Mouse (Mus musculus) common myeloid progenitor, adult 5-6 weeks (primary cell): ENCODE data around the gene Id1. TPM values are rescaled to one million over a fixed set of nuclear protein-coding genes. Genes with fewer than 3 reads are reported as not detected.

Experiments
- ATAC-seq: replicated peaks from 2 replicates; pipeline ENCODE4 v1.8.0; 2016; ENCODE audit warnings: low read depth, mild to moderate bottlenecking, moderate TSS enrichment, inconsistent platforms; ENCODE audit not compliant: poor library complexity, severe bottlenecking
- total RNA-seq: library from RNA; stranded (forward); fragments of 200-1000, 187-1606 nt; gene quantifications from 2 replicates; pipeline ENCODE4 v1.2.3, GENCODE M21; 2017

The Id1 gene
- total RNA-seq, 1 experiment from 2014 or later = 2.8 TPM

- ATAC-seq = peak; percentile 73
Observed at GRCm38 (mm10) chr2:152741153-152742041, 5.3 kb downstream of the Id1 start.

GRCm38 (mm10) chr2:152742435-152742834 lies 6.4 kb downstream of the Id1 start:
- ATAC-seq = peak; percentile 27

DNA sequence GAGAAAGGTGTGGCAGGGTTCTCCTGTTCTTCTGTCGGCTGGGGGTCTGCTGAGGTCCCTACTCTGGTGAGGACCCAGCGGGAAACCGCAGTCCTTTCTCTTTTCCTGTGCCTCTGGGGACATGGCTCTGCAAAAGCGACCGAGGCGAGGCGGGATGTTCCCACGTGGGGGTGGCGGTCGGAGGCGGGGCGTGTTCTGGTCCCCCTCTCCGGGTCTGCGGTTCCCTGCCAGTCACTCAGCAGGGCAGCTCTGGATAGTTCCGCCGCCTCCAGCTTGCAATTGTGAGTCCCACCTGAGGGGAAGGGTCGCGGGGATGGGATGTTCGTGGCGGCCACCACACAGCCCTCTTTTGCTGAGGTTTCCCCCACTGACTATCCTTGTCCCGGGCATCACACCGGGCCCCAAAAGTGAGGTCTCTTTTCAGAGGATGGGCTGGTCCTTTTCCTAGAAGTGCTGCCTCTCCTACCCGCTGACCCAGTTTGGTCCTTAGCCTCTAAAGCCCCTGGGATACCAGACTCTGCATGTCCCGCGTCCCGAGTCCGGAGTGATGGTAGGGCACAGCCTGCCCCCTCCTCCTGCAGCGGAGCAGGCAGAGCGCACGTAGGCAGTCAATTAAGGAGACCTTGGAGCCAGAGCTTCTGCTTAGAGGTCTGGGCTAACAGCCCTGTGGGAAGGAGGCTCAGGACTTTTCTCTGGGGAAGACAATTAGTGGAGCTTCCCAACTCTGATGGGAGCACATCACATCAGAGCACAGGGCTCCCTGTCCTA lies 18.1 kb downstream of the Id1 start, which contains the start of gene Cox4i2:
Gene Cox4i2 (plus strand): TSS at position 230 of the 768 bp plus-strand sequence.
- peak; percentile 86 for ATAC-seq

DNA sequence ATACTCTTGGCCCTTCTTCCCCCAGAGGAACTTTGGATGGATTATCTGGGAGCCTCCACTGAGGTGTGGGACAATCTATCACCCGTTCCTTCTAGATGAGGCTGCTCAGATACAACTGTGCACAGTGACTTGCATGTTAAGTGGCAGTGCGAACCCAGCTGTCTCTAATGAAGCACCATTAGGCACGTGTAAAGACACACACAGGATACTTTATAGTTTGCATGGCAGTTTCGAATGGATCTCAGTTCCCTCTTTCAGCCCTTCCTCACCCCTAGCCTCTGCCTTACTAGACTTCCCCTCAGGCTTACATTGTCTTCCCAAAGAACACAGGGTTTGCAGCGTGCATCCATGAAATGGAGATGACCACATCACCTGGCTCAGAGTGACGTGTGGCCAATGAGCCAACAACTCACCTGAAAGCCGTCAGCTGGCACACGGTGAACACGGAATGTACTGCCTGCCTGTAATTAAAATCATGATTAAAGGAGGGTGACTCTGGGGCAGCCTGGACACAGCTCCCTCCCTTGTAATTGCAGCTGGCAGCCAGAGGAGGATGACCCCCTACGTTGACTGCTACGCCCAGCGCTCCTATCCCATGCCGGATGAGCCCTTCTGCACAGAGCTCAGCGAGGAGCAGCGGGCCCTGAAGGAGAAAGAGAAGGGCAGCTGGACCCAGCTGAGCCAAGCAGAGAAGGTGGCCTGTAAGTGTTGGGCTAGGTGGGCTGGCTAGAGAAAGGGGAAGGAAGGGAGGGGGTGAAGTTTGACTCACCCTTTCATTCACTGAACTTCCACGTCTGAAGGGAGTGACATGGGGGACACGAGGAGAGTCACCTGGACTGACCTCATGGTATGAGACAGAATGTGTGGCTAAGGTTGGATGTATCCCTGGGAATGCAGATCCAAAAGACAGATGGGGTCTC lies 20.7 kb downstream of the Id1 start:
- ATAC-seq = peak; percentile 42

DNA sequence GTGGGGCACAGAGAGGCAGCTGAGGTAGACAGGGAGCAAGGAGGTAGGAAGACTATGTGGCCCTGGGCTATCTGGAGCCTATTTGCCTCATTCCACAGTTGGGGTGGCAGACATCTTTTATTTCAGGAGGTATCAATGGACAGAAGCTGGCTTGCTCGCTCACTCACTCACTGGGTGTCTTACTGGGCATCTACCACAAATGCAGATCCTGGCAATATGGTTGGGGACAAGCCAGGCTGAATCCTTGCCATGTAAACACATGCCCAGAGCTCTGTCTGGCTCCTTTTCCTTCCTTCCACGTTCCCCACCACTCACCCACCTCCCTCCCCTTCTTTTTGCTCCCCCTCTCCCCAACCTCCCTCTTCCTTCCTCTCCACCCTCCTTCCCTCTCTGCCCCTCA lies 21.4 kb downstream of the Id1 start:
- no peak for ATAC-seq

DNA sequence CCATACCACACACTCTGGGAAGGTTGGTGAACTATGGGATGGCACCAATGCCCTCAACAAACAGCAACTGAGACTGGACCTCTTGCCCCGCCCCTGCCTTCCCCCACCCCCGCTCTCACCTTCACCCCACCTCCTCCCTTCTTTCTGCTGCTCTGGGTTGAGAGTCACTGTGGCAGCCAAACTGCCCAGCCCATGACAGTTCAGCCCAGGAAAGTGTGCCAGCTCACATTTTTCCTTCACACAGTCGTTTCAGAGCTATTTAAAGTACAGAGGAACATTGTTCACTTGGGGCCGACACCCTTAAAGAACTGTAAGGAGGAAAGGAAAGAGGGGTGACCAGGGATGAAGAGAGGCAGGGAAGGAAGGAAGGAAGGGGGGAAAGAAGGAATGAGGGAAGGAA lies 22.3 kb downstream of the Id1 start:
- ATAC-seq = no peak

- ATAC-seq = no peak
Observed at GRCm38 (mm10) chr2:152763310-152763709, 27.3 kb downstream of the Id1 start.

DNA sequence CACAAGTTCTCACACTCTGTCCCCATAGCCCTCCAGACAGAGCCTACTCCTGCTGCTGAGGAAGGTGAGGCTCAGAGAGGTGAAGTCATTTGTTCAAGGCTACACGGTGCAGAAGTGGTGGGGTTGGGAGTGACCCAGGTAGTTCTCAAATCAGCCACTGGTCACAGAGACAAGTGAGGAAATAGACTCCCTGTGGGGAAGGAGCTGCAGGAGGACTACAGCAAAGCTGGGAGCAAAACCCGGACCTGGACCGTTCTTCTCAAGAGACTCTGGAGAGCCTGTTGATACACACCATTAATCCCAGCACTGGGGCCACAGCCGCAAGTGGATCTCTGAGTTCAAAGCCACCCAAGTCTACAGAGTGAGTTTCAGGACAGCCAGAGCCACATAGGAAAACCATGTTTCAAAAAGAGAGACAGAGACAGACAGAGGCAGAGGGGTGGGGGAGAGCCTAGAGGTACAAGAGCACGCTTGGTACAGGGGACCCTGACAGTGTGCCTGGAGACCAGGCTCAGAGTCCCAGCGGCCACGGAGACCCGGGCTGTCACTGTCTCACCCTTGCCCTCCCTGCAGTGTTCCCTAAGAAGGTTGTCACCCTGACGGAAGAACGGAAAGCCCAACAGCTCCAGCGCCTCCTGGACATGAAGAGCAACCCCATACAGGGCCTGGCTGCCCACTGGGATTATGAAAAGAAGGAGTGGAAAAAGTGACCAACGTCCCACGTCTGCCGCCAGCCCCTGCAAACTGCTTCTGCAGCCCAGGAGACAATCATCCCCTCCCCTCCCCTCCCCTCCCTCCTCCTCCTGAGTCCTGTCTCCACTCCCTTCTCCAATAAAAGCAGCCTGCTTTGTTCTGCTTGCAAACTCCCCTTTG lies 28.4 kb downstream of the Id1 start:
- ATAC-seq = no peak

DNA sequence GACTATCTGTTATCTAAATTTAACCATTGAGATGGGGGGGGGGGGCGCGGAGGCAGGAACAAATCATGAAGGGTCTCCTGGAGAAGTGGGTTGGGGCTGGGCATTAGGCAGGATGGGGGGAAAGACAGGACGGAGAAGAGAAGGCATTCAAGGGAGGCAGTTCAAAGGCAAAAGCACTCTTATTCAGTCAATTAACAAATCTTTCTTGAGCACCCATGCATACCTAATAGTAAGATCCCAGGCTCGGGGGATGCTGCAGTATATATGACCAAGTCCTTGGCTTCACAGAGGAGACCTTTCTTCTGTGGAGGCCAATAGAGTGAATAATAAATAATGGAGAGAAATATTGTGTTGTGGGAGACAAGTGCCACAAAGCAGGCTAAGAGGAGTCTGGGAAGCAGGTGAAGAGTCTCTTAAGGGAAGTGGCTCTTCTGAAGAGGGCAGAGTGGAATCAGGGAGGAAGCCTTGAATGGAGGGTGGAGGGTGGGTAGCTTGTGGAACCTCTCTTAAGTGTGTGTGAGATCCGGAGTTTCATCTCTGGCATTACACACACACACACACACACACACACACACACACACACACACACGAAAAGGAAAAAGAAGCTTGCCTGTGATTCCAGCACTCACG lies 29.1 kb downstream of the Id1 start:
- no peak for ATAC-seq

GRCm38 (mm10) chr2:152766387-152767123 lies 30.5 kb downstream of the Id1 start:
- peak; percentile 77 for ATAC-seq

DNA sequence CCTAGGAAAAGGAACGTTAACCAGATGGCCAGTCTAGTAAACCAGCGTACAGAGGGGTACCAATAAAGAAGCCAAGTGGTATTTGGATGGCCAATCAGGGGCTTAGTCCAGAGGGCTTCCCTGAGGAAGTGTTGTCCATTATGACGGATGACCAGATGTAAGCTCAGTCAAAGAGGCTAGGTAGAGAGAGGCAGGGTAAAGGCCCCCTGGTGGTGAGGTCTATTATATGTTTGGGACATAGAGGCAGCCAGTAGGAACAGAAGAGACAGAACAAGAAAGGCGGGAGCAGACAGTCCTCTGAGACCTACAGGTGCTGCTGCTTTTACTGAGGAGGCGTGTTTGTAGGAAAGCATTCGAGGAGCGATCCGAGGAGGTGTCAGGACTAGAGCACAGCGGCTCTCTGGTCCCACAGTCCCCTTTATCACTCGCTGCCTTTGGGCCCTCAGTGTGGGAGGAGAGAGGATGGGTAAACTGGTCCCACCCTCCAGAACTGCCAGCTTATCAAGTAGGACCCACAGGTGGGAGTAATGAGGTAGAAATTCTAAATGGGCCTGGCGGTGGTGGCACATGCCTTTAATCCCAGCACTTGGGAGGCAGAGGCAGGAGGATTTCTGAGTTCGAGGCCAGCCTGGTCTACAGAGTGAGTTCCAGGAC lies 31.7 kb downstream of the Id1 start:
- ATAC-seq = peak; percentile 63

GRCm38 (mm10) chr2:152769677-152770076 lies 33.6 kb downstream of the Id1 start:
- peak; percentile 21; the same call in 1 of the 2 replicates for ATAC-seq

- ATAC-seq = no peak
Observed at GRCm38 (mm10) chr2:152771571-152771970, 35.5 kb downstream of the Id1 start.

DNA sequence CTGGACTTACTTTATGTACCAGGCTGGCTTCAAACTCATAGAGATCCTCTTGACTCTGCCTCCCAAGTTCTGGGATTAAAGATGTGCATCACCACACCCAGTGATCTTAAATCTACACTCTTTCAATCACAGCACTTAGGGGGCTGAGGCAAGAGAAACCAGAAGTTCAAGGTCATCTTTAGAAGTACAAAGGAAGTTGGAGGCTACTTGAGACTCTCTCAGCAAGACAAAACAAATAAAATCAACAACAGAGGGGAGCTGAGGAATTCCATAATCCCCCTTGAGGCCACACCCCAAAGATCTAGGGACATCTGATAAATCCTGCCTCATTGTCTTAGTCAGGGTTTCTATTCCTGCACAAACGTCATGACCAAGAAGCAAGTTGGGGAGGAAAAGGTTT lies 36.2 kb downstream of the Id1 start:
- no peak for ATAC-seq

GRCm38 (mm10) chr2:152775357-152775756 lies 39.3 kb downstream of the Id1 start:
- 0 out of 2 replicates have a peak, but pooled peaks have one; percentile 41 for ATAC-seq

DNA sequence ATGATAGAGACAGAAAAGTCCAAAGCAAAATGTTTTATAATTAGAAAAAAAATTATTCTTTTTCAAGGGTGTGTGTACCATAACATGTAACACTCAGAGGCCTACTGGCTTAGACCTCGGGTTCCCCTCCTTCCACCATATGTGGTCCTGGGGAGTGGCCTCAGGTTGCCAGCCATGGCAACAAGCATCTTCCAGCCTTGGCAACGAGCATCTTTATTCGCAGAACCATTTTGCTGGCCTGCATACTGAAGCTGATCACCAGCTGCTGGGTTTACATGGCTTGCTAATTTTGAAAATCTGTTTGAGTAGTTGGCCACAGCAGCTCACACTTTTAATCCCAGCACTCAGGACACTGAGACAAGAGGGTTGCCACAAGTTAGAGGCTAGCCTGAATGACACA lies 40.0 kb downstream of the Id1 start:
- ATAC-seq = no peak

DNA sequence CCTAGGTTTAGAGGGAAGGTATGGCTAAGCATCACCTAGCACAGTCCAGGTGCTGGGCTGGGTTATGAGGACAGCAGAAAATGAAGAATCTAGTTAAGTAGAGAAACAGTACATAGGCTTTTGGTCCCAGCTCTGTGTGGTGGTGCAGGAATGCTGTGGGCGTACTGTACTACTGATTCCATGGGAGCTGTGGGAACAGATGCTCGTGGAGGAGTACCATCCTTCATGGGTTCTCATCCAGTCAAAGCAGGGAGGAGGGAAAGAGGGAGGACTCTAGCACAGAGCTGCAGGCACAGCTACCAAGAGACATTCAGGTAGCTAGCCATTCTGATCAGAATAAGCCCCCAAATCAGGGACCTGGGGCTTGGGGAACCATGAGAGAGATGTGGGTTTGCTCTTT lies 40.4 kb downstream of the Id1 start:
- ATAC-seq = no peak
